Mouse (Mus musculus): ENCODE results near the gene Sema3e.

DNA sequence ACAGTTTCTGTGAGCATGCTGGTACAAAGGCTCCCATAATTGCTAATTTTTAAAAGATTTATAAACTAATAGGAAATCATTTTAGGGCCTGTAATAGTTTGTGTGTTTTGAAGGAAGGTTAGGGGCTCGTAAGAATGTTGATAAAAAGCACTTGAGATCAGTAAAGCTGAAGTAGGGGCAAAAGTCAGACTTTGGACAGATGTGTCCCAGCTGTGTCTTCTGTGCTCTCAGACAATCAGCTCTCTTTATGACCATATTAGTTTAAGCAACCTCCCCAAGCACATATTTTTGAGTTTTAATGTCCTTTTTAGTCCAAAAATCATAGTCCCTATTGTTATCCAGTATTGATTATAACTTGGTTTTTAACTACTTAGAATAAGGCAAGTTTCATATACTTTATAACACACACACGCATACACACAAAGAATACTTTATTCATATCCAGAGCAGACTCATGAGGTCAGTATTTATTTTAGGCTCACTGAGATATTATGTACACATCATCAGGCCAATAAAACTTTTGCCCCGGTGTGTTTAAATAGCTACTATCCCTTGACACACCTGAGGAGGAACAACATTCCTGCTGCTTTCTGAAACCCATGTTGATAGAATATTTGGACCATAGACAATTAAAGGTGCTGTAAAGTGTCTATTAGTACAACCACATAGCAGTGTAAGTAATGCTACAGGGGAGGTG is 173.4 kb downstream of the Sema3e start:
- TF ChIP-seq CTCF (IDR thresholded peaks at IDR 0.05; ENCODE audit: borderline replicate concordance, control insufficient read depth, extremely low read depth, insufficient read depth, low read length, poor library complexity) (no peak), POLR2A (IDR thresholded peaks at IDR 0.05; ENCODE audit: control insufficient read depth, extremely low read depth, insufficient read depth, low read length, poor library complexity) (no peak)
